Mouse (Mus musculus) adrenal gland, postnatal 25 days (tissue): ENCODE results near the gene Irf2. TPM values are rescaled to one million over a fixed set of nuclear protein-coding genes. Genes with fewer than 3 reads are reported as not detected.

Experiments used
- DNase-seq: peaks from one replicate; pipeline ENCODE4 v3.0.0; 2021; ENCODE audit warnings: mixed read lengths
- long read RNA-seq: library from polyadenylated mRNA; stranded (forward); transcript quantifications from one replicate; pipeline ENCODE4 v2.0.0, GENCODE M21; 2021
- total RNA-seq: library from RNA; stranded (reverse); gene quantifications from 2 replicates; pipeline ENCODE4 v1.2.3, GENCODE M21; 2021

Irf2 gene
- 61.4 and 72.7 TPM in 2 replicates for total RNA-seq
- long read RNA-seq, partial matches to known transcripts = 4 of 10 reads
- long read RNA-seq, other reads (novel, unspliced or antisense) = 2 of 10 reads

DNA sequence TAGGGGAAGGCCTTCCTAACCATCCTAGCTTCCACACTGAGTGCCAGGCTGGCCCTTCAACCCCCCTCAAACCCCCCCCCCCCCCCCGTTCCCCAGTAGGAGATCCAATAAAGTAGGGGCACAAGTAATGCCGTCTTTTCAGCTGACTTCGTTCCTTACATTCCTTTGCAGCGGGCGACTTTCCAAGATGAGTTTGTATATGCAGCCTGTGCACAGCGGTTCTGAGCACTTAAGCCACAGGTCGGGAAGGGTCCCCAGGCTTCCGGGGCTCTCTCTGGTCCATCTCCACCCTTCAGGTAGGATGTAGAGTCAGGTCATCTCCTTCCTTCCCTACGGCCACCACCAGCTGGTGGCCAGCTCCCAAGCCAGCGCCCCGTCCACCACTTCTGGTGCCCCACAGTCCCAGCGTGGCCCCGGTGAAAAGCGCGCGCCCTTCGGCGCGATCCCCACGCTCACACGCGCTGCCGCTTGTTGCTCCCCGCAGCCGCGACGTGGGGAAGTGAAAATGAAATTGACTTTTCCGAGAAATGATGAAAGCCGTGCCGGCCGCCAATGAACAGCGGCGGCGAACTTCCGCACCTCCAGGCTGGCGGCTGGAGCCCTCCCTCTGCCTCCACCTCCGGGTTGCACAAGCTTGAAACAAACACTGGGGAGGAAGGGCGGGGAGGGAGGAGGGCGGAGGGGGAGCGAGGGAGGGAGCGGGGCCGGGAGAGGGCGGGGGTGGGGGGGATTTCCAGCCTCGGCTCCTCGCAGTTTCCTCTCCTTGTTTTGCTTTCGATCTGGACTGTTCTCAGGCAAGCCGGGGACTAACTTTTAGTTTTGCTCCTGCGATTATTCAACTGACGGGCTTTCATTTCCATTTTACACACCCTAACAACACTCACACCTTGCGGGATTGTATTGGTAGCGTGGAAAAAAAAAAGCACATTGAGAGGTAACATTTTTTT is at the start of gene Irf2:
Gene Irf2, plus strand, starts transcription at position 730 of the 947 bp plus-strand sequence.
- peak; percentile 87 for DNase-seq

DNA sequence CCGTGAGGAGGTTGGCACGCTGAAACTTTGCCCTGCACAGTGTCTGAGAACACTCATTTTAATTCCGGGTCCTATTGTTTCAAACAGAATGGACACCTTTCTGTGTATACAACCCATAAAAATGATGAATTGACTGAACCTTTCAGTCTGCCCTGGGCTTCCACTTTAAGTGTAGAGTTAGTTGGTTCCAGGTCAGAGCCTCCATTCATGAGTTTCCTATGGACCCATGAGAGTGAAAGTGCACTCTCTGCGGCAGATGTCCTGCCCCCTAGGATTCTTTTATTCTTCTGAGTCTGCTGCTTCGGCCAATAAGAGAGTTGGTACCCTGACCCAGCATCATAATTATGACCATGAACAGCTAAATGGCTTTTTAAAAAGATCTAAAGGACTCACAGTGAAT is 49.4 kb upstream of the Irf2 start:
- DNase-seq = no peak

GRCm38 (mm10) chr8:46690581-46690980 is 49.0 kb upstream of the Irf2 start:
- DNase-seq = no peak

DNA sequence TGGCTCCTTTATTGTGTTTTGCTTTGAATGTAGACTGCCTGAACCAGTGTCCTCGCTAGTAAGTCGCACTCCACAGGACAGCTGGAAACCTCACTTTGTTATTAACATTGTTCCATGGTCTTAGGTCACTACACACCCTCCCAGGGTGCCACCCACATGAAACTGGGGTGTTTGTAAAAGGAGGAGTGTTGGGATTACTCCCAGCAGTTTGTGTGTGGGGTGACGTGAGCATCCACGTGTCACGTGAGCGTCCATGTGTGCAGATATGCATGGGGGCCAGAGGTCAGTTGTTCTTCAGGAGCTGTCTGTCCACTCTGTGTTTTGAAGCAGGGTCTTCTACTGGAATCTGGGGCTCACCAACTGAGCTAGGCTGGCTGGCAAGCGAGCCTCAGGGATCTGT is 48.2 kb upstream of the Irf2 start:
- DNase-seq = no peak

DNA sequence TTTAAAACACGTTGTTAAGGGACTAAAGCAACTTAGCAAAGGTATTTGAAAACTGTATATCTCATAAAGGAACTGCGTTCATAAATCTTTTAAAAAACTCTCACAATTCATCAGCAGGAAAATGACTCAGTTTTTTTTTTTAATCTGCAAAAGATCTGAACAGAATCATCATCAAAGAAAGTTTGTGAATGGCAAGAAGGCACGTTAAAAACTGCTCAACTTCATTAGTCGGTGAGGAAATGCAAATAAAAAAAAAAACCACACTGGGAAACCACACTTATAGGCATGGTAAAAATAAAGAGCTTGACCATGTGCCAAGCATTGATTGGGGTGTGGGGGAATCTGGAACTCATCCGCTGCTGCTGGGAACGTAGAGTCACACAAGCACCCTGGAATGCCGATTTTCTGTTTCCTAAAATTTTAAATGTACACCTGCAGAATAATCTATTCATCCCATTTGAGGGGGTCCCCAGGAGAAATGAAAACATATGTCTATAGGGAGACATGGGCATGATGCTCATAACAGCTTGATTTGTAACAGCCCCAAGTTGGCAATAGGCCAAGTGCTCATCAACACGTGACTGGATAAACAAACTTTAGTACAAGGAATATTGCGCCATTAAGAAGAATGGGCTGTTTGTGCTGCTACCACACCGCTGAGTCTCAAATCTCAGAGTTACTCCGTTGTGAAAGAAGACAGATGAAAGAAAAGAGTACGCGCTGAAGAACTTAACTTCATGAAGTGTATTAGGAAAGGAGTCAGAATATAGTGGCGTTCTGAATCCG is 43.1 kb upstream of the Irf2 start:
- no peak for DNase-seq

DNA sequence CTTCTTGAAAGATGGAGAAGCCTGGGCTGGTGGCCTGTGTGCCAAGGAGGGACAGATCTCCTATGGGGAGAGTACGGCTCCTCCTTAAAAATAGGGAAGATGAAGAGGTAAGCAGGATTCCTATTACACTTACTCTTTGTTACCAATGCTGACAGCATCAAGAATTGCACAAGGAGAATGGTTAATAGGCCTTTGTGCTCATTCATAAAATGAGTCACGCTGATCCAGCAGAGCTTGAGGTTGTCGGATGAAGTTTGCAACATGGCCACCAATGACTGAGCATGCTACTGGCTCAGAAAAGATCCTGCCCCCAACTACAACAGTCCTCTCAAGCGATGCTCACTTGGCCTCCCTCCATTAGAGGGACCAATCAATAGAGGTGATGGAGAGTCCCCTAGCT is 42.0 kb upstream of the Irf2 start:
- DNase-seq = no peak

DNA sequence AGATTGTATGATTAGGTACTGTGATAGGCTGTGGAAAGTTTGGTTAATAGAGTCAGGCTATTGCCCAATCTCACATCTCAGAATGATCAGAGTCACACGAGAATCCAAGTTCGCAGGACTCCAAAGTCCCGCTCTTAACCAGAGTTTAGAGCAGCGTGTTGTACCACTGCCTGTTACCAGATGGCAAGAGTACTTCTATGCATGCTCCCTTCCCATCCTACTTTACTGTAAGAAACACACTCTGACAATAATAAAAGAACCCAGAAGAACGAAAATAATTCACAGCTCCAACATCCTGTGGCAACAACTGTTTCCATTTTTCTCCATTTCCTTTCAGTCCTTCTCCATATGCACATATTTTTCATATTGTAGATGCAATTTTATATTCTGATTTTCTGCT is 41.4 kb upstream of the Irf2 start:
- no peak for DNase-seq

- no peak for DNase-seq
Observed at GRCm38 (mm10) chr8:46705145-46705544, 34.4 kb upstream of the Irf2 start.

- no peak for DNase-seq
Observed at GRCm38 (mm10) chr8:46706730-46707129, 32.8 kb upstream of the Irf2 start.

- DNase-seq = no peak
Observed at GRCm38 (mm10) chr8:46709302-46709701, 30.2 kb upstream of the Irf2 start.

- no peak for DNase-seq
Observed at GRCm38 (mm10) chr8:46710289-46710688, 29.2 kb upstream of the Irf2 start.

DNA sequence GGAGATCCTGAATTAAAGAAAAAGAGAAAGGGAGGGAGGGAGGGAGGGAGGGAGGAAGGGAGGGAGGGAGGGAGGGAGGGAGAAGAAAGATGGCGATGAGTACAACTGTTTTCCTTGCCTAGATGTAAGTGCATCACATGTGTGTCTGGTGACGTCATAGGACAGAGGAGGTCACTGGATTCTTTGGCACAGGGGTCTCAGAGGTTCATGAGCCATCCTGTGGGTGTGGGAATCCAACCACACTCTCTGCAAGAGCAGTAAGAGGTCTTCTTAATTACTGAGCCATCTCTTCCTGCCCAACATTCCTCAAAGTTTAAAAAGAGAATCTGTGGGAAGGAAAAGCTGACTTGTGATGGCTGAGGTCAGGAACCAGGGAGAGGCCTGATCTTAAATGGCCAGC is 28.0 kb upstream of the Irf2 start:
- DNase-seq = no peak

DNA sequence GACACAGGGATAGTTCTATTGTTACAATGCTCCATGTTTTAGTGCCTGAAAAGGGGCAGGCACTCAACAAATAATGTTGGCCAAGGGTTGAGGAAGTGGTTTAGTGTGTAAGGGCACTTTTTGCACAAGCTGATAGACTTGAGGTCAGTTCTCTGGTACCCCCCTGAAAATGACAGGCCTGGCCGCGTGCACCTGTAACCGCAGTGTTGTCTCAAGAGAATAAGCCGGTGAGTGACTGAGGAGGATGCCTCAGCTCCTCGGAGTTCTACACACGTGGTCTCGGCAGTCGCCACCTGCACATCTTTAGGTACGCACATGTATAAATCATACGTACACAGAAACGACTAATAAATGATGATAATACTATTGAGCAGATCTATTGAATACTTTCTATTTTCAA is 26.4 kb upstream of the Irf2 start:
- DNase-seq = no peak

- no peak for DNase-seq
Observed at GRCm38 (mm10) chr8:46713844-46714243, 25.7 kb upstream of the Irf2 start.

DNA sequence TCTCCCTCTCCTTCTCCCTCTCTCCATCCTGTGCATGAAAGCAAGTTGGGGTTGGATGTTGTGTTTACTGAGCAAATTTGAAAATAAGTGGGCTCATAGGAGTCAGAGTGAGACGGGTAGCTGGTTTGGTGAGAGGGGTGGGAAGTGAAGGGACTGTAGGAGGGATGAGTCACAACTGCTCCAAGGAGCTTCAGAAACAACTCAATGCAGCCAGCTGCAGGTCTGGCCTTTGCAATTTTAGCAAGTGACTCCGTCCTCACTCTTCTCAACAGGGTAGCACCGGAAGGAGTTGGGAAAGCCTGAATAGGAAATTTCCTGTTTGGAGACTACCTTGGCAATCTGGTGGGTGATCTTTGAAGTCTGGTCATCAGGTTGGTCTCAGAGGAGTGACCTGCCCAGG is 25.1 kb upstream of the Irf2 start:
- DNase-seq = no peak

DNA sequence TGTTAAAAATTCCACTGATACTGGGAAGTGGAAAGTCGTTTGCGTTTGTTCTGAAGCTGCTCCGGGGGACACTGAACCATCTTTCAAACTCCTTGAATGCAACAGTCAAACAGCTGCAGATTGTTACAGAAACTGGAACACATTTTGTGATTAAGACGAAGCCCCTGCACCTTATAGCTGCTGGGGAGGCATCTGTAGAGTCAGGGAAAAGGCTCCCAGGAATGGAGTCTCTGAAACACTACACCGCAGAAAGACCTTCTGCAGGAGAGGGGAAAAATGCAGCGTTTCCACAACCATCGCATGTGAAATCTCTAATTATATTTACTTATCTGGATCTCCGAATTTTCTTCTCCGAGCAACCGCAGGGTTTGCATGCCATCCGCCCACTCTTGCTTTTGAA is 23.1 kb upstream of the Irf2 start:
- no peak for DNase-seq

DNA sequence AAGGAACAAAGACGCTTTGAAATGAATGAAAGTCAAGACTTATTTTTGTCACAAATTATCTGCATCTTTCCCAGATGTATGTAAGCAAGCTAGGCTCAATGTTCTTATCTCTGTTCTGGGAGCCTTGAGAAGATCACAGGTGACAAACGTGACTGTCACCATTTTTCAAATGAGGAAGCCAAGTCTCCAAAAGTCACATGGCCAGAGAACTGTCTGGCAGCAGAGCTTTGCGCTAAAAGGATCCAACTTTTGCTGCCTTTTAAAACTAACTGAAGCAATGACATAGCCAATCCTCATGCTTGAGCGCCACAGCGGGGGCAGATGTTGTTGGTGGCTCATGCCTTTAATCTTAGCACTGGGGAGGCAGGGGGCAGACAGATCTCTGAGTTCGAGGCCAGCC is 22.4 kb upstream of the Irf2 start:
- no peak for DNase-seq

GRCm38 (mm10) chr8:46718301-46718700 is 21.2 kb upstream of the Irf2 start:
- no peak for DNase-seq

DNA sequence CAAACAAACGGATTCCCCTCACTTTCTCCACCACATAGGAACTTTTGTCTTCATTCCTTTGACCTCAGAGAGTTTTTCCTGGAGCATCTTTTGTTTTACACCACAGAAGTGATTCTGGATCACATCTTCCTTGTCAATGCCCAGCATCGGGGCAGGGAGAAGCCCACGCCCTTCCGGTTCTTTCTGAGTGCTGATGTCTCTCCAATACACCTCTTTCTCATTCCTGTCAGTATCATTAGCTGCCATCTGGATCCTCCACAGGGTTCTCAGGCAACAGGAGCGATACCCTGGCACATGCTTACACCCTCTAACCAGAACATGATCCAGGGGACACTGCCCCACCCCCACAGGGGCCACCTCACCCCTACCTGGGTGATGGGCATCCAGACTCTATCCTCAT is 20.8 kb upstream of the Irf2 start:
- no peak for DNase-seq

DNA sequence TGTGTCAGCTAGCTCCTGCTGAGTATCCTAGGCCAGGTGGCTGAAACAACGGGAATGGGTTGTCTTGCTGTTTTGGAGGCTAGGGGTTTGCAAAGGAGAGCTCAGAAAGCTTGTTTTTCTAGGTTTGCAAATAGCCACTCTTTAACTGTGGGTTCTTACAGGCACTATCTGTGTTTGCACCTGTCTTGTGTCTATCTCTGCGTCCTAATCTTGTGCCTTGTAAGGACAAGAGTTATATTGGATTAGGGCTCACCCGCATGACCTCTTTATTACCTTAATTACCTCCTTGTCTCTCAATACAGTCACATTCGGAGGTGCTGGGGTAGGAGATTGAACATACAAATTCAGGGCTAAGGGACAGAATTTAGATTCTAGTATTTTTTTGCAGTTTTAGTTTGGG is 18.9 kb upstream of the Irf2 start:
- no peak for DNase-seq

GRCm38 (mm10) chr8:46721065-46721845 is 18.3 kb upstream of the Irf2 start:
- no peak for DNase-seq

- no peak for DNase-seq
Observed at GRCm38 (mm10) chr8:46722536-46722935, 17.0 kb upstream of the Irf2 start.

- DNase-seq = no peak
Observed at GRCm38 (mm10) chr8:46726383-46726782, 13.1 kb upstream of the Irf2 start.
